8 mouse cellular contexts compared by ENCODE assay signal in genomic region chr7:101427736-101428135, GRCm38 (mm10). TPM values are rescaled to one million over a fixed set of nuclear protein-coding genes. Genes with fewer than 3 reads are reported as not detected.
DNase-seq lines count a peak whose midpoint lies in the region; ATAC-seq and TF ChIP-seq lines count a peak whose summit lies in the region.

No protein-coding gene starts in this region.

- no peak for ATAC-seq in hindbrain, embryonic 11.5 days (ENCODE audit: low FRiP score)
- no peak for ATAC-seq in hindbrain, embryonic 13.5 days (ENCODE audit: low FRiP score)

- no peak overlapping the region for H3K4me2 ChIP-seq in hindbrain, embryonic 11.5 days (replicated peaks; ENCODE audit: low read depth, low read length)
- H3K4me2 ChIP-seq in hindbrain, embryonic 13.5 days = no peak overlapping the region

- intact Hi-C loops in heart, postnatal 25 days (cut with DNase I) = loop anchor here (5.0 kb wide), 1 partner anchor 115 kb away; no protein-coding TSS in a partner anchor

- no peaks in the 10 kb centered on the region for H3K27me3 ChIP-seq in hindbrain, embryonic 11.5 days (ENCODE audit: control insufficient read depth, insufficient read depth, low read length)
- 0 out of 2 replicates have a peak, but pooled peaks cover 7% of the 10 kb centered on the region for H3K27me3 ChIP-seq in hindbrain, embryonic 13.5 days
- no peaks in the 10 kb centered on the region for H3K27me3 ChIP-seq in spleen, adult 2 months (ENCODE audit: control insufficient read depth, insufficient read depth, low read length)

- peak; percentile 70 for DNase-seq in hindbrain, embryonic 11.5 days (ENCODE audit: low spot score)
- DNase-seq in spleen, adult 2 months (ENCODE audit: low read depth in 1 of 2, low spot score in 2 of 2) = peak in 1 of 2 experiments; percentile 11
- DNase-seq in spleen, adult 12 weeks (ENCODE audit: low spot score) = no peak
- DNase-seq in adrenal gland, postnatal 14 days = peak; percentile 75
- DNase-seq in lung, postnatal 10 days = peak; percentile 33
- no peak for DNase-seq in yolk sac, embryonic 10.5 days (ENCODE audit: low spot score)
- DNase-seq in heart, postnatal 25 days (ENCODE audit: low spot score) = no peak

- H3K9me3 ChIP-seq in hindbrain, embryonic 11.5 days (ENCODE audit: control insufficient read depth, low read length) = no peaks in the 10 kb centered on the region
- no peaks in the 10 kb centered on the region for H3K9me3 ChIP-seq in hindbrain, embryonic 13.5 days

- no peak overlapping the region for H3K27ac ChIP-seq in hindbrain, embryonic 11.5 days (ENCODE audit: low read depth, low read length)
- H3K27ac ChIP-seq in hindbrain, embryonic 13.5 days = no peak overlapping the region
- no peak overlapping the region for H3K27ac ChIP-seq in spleen, adult 2 months (ENCODE audit: insufficient read depth, low read length)

- no peak overlapping the region for H3K4me3 ChIP-seq in hindbrain, embryonic 11.5 days (ENCODE audit: low read depth, low read length)
- H3K4me3 ChIP-seq in hindbrain, embryonic 13.5 days = no peak overlapping the region
- H3K4me3 ChIP-seq in spleen, adult 2 months (ENCODE audit: extremely low read depth, insufficient read depth, insufficient read length) = no peak overlapping the region

- no peaks in the 10 kb centered on the region for H3K36me3 ChIP-seq in hindbrain, embryonic 11.5 days (ENCODE audit: control insufficient read depth, insufficient read depth, low read length)
- H3K36me3 ChIP-seq in hindbrain, embryonic 13.5 days = no peaks in the 10 kb centered on the region
- H3K36me3 ChIP-seq in spleen, adult 2 months (ENCODE audit: control insufficient read depth, insufficient read depth, low read length) = no peaks in the 10 kb centered on the region

- H3K9ac ChIP-seq in hindbrain, embryonic 11.5 days (ENCODE audit: low read depth, low read length) = no peak overlapping the region
- H3K9ac ChIP-seq in hindbrain, embryonic 13.5 days = no peak overlapping the region

- TF ChIP-seq POLR2A in spleen, adult 2 months (IDR thresholded peaks at IDR 0.05; ENCODE audit: low read depth, low read length) = no peak

- TF ChIP-seq CTCF in spleen, adult 2 months (IDR thresholded peaks at IDR 0.05; ENCODE audit: extremely low read depth, insufficient read depth, insufficient read length, insufficient replicate concordance) = peak; percentile 70; the same call in 1 of the 2 replicates

- H3K4me1 ChIP-seq in hindbrain, embryonic 11.5 days (replicated peaks; ENCODE audit: control insufficient read depth, insufficient read depth, low read length) = no peaks in the 10 kb centered on the region
- H3K4me1 ChIP-seq in hindbrain, embryonic 13.5 days (replicated peaks) = peaks cover 19% of the 10 kb centered on the region
- H3K4me1 ChIP-seq in spleen, adult 2 months (ENCODE audit: control insufficient read depth, insufficient read depth, insufficient read length) = peaks cover 1% of the 10 kb centered on the region; the same call in 1 of the 2 replicates

- 18% methylated on average over 2 of the region's 2 CpGs for WGBS in hindbrain, embryonic 11.5 days
- WGBS in hindbrain, embryonic 13.5 days = 17% methylated on average over 2 of the region's 2 CpGs
- 15% methylated on average over 2 of the region's 2 CpGs for WGBS in spleen, adult 2 months

RNA-seq across cellular contexts. Expression of gene Pde2a, which starts 6.2 kb away (rescaled TPM):
- 14.4 and 17.8 TPM in 2 replicates for polyA plus RNA-seq in hindbrain, embryonic 11.5 days (2014; fragmentation: Nextera tagmentation; extraction: Ambion mirVana)
- 28.8 and 31.6 TPM in 2 replicates for polyA plus RNA-seq in hindbrain, embryonic 13.5 days (2015; fragmentation: Nextera tagmentation; extraction: Ambion mirVana)
- polyA plus RNA-seq in spleen, adult 2 months (2012; rRNA removed) = 42.6 and 48.4 TPM in 2 replicates
- 132 and 141 TPM in 2 replicates for total RNA-seq in adrenal gland, postnatal 14 days (2021)
- total RNA-seq in heart, postnatal 25 days (2021) = 10 to 100 TPM; 63.6 to 65.9 TPM

RNA-seq across cellular contexts. Expression of gene Gm45837, which starts 17.1 kb away (rescaled TPM):
- 0.99 TPM in 1 of 2 replicates, not detected in the other for polyA plus RNA-seq in hindbrain, embryonic 11.5 days (2014; fragmentation: Nextera tagmentation; extraction: Ambion mirVana)
- not detected in 2 replicates for polyA plus RNA-seq in hindbrain, embryonic 13.5 days (2015; fragmentation: Nextera tagmentation; extraction: Ambion mirVana)
- polyA plus RNA-seq in spleen, adult 2 months (2012; rRNA removed) = 1.1 TPM in 1 of 2 replicates, not detected in the other
- total RNA-seq in adrenal gland, postnatal 14 days (2021) = not detected in 2 replicates
- total RNA-seq in heart, postnatal 25 days (2021) = not detected

Comparison
In these comparisons a context has a peak if more than half of its experiments do, and no peak if none do; other contexts are left out.
1. DNase-seq: peak in hindbrain, embryonic 11.5 days (single experiment), adrenal gland, postnatal 14 days (single experiment) and lung, postnatal 10 days (single experiment); none in spleen, adult 12 weeks (single experiment), yolk sac, embryonic 10.5 days (single experiment) and heart, postnatal 25 days (single experiment).